Mouse (Mus musculus) E14TG2a.4 (cell line): ENCODE results near the gene Ppif.

Experiments used
- H3K27me3 ChIP-seq: 2 replicates; pipeline ENCODE4 v1.6.1; 2014; ENCODE audit warnings: low read length, control low read depth; ENCODE audit not compliant: insufficient read depth
- H3K36me3 ChIP-seq: 2 replicates; pipeline ENCODE4 v1.6.1; 2014; ENCODE audit warnings: low read length, control low read depth; ENCODE audit not compliant: insufficient read depth
- H3K4me1 ChIP-seq: replicated peaks from 2 replicates; pipeline ENCODE4 v1.6.1; 2014; ENCODE audit warnings: low read depth, low read length, control low read depth
- H3K4me3 ChIP-seq: replicated peaks from 2 replicates; pipeline ENCODE4 v1.5.1; 2014; ENCODE audit warnings: mild to moderate bottlenecking, low read length
- H3K9me3 ChIP-seq: 2 replicates; pipeline ENCODE4 v1.6.1; 2014; ENCODE audit warnings: low read length, control low read depth
- CTCF ChIP-seq: conservative IDR thresholded peaks from 2 replicates; pipeline ENCODE4 v1.5.1; 2014; ENCODE audit warnings: low read length
- NANOG ChIP-seq: IDR thresholded peaks from 2 replicates; pipeline ENCODE4 v1.6.1; 2014; ENCODE audit warnings: borderline replicate concordance, low read length, mixed read lengths
- POU5F1 ChIP-seq: IDR thresholded peaks from 2 replicates; pipeline ENCODE4 v1.6.1; 2014; ENCODE audit warnings: low read length, borderline replicate concordance

Ppif gene

DNA sequence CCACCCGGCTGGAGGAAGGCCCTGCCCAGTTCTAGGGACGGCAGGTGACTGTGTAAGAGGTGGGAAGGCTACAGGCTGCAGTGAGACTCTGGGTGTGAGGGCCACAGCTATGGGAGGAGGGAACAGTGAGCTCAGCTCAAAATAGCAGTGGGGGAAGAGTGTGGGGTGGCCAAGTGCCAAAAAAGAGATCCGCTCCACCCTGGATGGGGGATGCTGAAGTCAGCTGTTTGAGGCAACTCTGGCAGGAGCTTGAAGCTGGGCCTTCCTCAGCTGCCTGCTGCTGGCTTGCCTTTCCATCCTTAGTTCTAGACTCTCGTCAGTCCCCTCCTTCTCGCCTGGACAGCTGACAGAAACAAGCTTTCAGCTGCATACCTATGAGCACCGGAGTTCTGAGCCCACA lies 42.6 kb downstream of the Ppif start:
- H3K4me1 ChIP-seq, result peaks cover 43% of the 10 kb centered on the region
- H3K9me3 ChIP-seq, result no peaks in the 10 kb centered on the region
- TF ChIP-seq NANOG (no peak), POU5F1 (no peak)
- H3K27me3 ChIP-seq, result 0 out of 2 replicates have a peak, but pooled peaks cover 2% of the 10 kb centered on the region
- no peak overlapping the region for H3K4me3 ChIP-seq
- H3K36me3 ChIP-seq, result peaks cover 30% of the 10 kb centered on the region

DNA sequence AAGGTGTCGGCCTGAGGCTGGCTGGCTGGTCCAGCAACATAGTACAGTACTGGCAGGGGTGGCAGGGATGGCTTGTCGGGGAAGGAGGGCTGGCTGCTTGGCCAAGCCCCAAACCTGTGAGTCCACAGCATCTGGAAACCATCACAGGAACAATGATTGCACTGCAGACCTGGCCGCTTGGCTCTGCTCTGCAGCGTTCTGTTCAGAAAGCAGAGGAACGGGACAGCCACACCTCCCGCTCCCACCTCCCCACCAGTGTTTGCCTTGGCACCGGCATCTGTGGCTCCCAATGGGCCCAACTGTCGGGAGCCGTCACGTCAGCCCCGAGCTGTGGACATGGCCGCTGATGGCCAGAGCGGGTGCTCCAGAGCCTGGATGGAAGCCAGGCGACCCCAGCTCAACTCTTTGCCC lies 44.6 kb downstream of the Ppif start:
- no peak for TF ChIP-seq NANOG
- TF ChIP-seq CTCF, result no peak
- no peak for TF ChIP-seq POU5F1
- H3K4me3 ChIP-seq, result peak overlapping the region; percentile 66
- H3K36me3 ChIP-seq, result peaks cover 30% of the 10 kb centered on the region
- H3K27me3 ChIP-seq, result 0 out of 2 replicates have a peak, but pooled peaks cover 2% of the 10 kb centered on the region
- H3K9me3 ChIP-seq, result no peaks in the 10 kb centered on the region
- peaks cover 49% of the 10 kb centered on the region for H3K4me1 ChIP-seq

DNA sequence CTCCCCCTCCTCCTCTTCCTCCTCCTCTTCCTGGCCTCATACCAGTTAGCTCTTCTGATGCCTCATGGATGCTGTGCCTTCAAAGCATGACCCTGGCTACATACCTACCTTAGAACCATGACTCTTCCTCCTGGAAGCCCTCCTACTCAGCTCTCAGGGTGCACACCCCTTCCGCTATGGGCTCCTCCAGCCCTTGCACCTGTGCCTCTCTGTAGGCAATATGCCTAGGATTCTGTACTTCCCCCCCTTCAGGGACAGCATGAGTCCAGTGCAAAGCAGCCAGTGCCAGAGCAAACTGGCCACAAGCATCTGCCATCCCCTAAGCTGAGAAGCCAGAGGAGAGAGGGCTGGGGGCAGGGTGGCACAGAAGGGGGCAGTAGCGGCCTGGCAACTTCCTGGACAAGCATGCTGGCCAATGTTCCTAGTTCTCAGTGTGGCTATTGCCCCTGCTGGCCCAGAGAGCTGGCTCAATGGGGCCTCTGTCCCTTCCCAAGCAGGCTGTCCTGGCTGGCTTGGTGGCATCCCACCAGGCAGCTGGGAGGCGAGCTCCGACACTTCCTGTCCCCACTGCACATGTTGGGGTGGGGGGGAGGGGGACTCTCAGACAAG lies 46.1 kb downstream of the Ppif start:
- 0 out of 2 replicates have a peak, but pooled peaks cover 2% of the 10 kb centered on the region for H3K27me3 ChIP-seq
- no peaks in the 10 kb centered on the region for H3K9me3 ChIP-seq
- no peak for TF ChIP-seq POU5F1
- TF ChIP-seq CTCF, result no peak
- TF ChIP-seq NANOG, result no peak
- H3K4me1 ChIP-seq, result peaks cover 47% of the 10 kb centered on the region
- H3K36me3 ChIP-seq, result peaks cover 34% of the 10 kb centered on the region
- no peak overlapping the region for H3K4me3 ChIP-seq

DNA sequence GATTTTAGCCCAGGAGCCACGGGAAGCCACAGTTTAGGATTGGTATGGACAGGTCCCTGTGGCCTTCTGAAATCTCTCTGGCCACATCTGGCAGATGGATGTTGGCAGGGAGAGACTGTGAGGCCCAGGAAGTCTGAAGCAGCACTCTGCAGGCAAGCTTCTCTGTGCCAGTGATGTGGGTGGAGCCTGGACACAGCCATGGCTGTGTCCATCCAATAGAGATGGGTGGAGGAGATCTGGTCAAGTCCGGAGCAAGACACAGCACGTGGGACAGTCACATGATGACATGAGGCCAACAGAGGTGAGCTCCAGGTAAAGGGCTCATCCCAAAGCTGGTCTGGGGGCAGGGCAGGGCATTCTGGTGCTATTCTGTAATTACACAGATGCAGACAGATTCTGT lies 47.3 kb downstream of the Ppif start:
- no peak for TF ChIP-seq CTCF
- TF ChIP-seq NANOG, result no peak
- TF ChIP-seq POU5F1, result no peak
- Histone ChIP-seq H3K4me1 (peaks cover 36% of the 10 kb centered on the region), H3K36me3 (peaks cover 45% of the 10 kb centered on the region), H3K9me3 (no peaks in the 10 kb centered on the region), H3K27me3 (0 out of 2 replicates have a peak, but pooled peaks cover 2% of the 10 kb centered on the region), H3K4me3 (no peak overlapping the region)

DNA sequence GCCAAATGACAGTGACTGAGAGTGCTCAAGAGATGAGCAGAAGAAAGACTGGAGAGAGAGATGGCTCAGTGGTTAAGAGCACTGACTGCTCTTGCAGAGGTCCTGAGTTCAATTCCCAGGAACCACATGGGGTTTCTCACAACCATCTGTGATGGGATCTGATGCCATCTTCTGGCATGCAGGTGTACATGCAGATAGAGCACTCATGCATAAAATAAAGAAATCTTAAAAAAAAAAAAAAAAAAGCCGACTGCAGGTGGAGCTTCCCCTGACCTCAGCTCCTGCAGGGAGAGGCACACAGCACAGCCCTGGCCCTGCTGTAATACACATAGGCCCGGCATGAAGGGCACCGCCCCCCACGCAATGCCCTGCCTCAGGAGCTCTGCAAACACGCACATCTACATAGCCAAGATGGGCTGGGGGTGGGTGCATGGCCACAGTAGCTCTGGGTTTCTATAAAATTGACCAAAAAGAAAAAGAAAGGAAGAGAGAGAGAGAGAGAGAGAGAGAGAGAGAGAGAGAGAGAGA lies 48.0 kb downstream of the Ppif start:
- no peak for TF ChIP-seq CTCF
- H3K9me3 ChIP-seq, result no peaks in the 10 kb centered on the region
- peaks cover 37% of the 10 kb centered on the region for H3K4me1 ChIP-seq
- H3K4me3 ChIP-seq, result no peak overlapping the region
- H3K27me3 ChIP-seq, result 0 out of 2 replicates have a peak, but pooled peaks cover 2% of the 10 kb centered on the region
- peaks cover 45% of the 10 kb centered on the region for H3K36me3 ChIP-seq

DNA sequence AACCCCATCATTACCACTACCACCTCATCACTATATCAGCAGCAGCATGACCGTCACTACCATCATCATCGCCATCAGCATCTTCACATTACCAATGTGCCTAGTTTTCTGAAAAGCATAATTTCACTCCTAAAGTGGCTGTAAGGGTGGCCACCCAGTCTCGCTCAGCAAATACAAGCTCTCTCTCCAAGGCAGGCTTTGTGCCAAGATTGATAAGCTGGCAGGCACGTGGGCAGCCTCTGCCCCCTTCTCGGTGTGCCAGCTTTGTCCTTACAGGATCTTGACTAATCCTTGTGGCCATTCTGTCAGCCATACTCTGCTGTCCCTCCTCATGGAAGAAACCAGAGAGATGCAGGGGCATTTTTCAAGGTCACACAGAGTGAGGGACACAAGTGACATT lies 49.0 kb downstream of the Ppif start:
- no peaks in the 10 kb centered on the region for H3K9me3 ChIP-seq
- TF ChIP-seq CTCF (no peak), NANOG (no peak), POU5F1 (no peak)
- H3K36me3 ChIP-seq, result peaks cover 40% of the 10 kb centered on the region
- 0 out of 2 replicates have a peak, but pooled peaks cover 2% of the 10 kb centered on the region for H3K27me3 ChIP-seq
- H3K4me3 ChIP-seq, result no peak overlapping the region
- peaks cover 47% of the 10 kb centered on the region for H3K4me1 ChIP-seq

DNA sequence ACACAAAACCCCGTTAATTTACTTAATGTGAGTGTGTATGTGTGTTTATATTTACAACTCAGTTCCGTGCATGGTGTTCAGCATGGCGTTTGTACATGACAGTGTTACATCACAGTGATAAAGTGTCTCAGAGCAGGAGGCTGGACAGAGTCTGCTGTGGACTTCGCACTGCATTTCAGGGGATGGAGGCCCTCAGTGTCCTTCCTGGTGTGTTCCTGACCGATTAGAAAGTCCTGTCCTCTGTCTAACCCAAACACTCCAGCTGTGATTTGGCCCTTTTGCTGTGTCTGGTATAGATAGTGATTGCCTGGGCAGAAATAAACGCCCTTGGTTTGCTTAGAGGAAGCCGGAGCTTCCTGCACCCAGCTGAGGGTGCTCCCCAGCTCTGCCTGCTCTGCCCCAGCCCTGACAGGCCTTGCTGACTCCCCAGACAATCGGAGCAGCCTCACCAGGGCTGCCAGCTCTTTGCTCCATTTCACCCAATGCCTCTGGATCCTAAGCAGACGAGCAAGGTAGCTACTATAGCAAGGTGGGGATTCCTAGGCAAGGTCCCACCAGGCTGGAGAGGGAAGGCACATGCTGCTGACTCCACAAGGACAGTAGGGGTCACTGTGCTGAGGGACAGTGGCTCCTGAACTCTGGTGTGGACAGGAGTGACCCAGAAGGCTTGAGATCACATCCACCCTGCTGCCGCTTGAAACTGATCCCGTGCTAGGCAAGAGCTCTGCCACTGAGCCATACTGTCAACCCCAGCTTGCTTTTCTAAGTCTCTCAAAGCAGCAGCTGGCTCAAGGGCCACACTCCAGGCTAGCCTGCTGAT lies 51.6 kb downstream of the Ppif start:
- Histone ChIP-seq H3K9me3 (no peaks in the 10 kb centered on the region), H3K4me1 (peaks cover 55% of the 10 kb centered on the region), H3K27me3 (no peaks in the 10 kb centered on the region), H3K4me3 (no peak overlapping the region), H3K36me3 (peaks cover 38% of the 10 kb centered on the region)
- TF ChIP-seq CTCF, result no peak
- TF ChIP-seq POU5F1, result no peak
- no peak for TF ChIP-seq NANOG

DNA sequence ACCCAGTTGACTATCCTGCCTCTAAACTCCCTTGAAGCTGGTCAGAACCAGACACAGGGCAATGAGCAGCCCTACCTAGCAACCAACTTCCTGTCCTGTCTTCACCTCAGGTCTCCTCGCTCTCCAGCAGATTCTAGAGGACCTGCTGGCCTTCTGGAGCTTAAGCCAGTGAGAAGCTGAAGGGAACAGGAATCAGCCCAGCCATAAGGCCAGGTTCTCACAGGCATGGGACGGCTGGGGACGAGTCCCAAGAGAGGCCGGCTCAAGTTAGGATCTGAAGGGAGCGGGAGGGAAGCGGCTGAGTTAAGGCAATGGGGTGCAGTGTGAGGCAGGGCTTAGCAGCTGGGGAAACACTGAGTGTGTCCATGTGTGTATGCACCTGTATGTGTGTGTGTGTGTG lies 52.4 kb downstream of the Ppif start:
- Histone ChIP-seq H3K36me3 (peaks cover 38% of the 10 kb centered on the region), H3K4me3 (no peak overlapping the region), H3K4me1 (peaks cover 63% of the 10 kb centered on the region), H3K9me3 (no peaks in the 10 kb centered on the region), H3K27me3 (no peaks in the 10 kb centered on the region)
- no peak for TF ChIP-seq POU5F1
- no peak for TF ChIP-seq CTCF
- TF ChIP-seq NANOG, result no peak
